Mouse (Mus musculus) bone marrow, adult 2 months (tissue): ENCODE measurements around the gene Olfr541. TPM values are rescaled to one million over a fixed set of nuclear protein-coding genes. Genes with fewer than 3 reads are reported as not detected.
"Not testable (repeated sequence)": the region's sequence is repeated elsewhere in the genome, so short reads cannot be mapped to it uniquely, and the experiment has no call there.

ENCODE experiments used
- H3K27ac ChIP-seq: fragments of 200-500 bp; 2 replicates; pipeline ENCODE4 v1.5.1; 2012; ENCODE audit warnings: low read depth, mild to moderate bottlenecking, control low read depth, inconsistent platforms, low read length; ENCODE audit not compliant: control insufficient read depth, poor library complexity, insufficient read depth
- H3K4me1 ChIP-seq: fragments of 200-500 bp; 2 replicates; pipeline ENCODE4 v1.6.1; 2011; ENCODE audit warnings: low read length; ENCODE audit not compliant: control insufficient read depth, insufficient read depth
- H3K4me3 ChIP-seq: fragments of 200-500 bp; replicated peaks from 2 replicates; pipeline ENCODE3; 2011; ENCODE audit warnings: mild to moderate bottlenecking, low read depth, low read length, control low read depth; ENCODE audit not compliant: control insufficient read depth
- CTCF ChIP-seq: fragments of 200-500 bp; IDR thresholded peaks from 2 replicates; pipeline ENCODE4 v1.5.1; 2011; ENCODE audit warnings: low read length, control low read depth; ENCODE audit not compliant: control insufficient read depth, insufficient read depth
- POLR2A ChIP-seq: fragments of 200-500 bp; IDR thresholded peaks from 2 replicates; pipeline ENCODE4 v1.6.1; 2011; ENCODE audit warnings: low read depth, mild to moderate bottlenecking, control low read depth, low read length, borderline replicate concordance; ENCODE audit not compliant: control insufficient read depth
- WGBS: fragments of 180-500 bp; shearing (Covaris S2); methylation state at CpG from one replicate; pipeline ENCODE4 v1.1.7; 2018; 5-methylcytosine and 5-hydroxymethylcytosine counted together
- polyA plus RNA-seq: library from polyadenylated mRNA; stranded (reverse); fragments of >200 nt; gene quantifications from 2 replicates; pipeline ENCODE4 v1.2.4, GENCODE M21; 2011; ENCODE audit warnings: low replicate concordance; ENCODE audit not compliant: missing spikeins, insufficient read depth, insufficient read length

Gene Olfr541
- polyA plus RNA-seq, result not detected in 2 replicates

DNA sequence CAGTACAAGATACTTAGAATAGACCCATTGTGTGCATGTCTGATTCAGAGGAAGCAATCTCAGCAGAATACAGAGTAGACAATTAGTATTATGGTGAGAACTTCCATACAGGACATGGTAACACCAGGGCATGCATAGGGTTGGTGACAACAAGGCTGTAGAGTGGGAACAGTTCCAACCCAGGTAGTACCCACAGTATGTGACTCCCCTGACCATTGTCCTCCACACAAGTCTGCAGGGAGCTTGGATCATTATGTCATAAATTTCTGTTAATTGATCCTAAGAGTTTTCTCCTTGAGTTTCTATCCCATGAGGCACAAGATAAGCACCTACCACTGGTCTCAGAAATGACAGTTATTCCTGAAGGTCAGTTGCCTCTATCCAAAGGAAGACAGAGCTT is at the start of gene Olfr541:
Gene Olfr541 (plus strand): TSS at position 301 of the 400 bp plus-strand sequence.
- H3K4me1 ChIP-seq, result no peaks in the 10 kb centered on the region
- no peak within 1 kb of the TSS for H3K27ac ChIP-seq

DNA sequence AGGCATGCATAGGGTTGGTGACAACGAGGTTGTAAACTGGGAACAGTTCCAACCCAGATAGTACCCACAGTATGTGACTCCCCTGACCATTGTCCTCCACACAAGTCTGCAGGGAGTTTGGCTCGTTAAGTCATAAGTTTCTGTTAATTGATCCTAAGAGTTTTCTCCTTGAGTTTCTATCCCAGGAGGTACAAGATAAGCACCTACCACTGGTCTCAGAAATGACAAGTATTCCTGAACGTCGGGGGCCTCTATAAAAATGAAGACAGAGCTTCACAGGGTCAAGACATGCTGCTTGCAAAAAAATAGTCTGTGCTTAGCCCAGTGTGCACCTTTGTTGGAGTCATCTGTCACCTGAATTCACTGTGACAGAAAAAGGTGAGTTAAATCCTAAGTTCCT is 37.4 kb upstream of the Olfr541 start, which contains the start of gene Olfr539:
Gene Olfr539 (plus strand): TSS at position 301 of the 400 bp plus-strand sequence.
- WGBS, result 73% methylated on average over 4 of the region's 4 CpGs
- Histone ChIP-seq H3K4me3 (no peak within 1 kb of the TSS), H3K27ac (no peak within 1 kb of the TSS), H3K4me1 (no peaks in the 10 kb centered on the region)
- TF ChIP-seq CTCF (no peak), POLR2A (no peak)

More for the DNA sequence above, at the start of gene Olfr541:
- no peak for TF ChIP-seq POLR2A
- TF ChIP-seq CTCF, result no peak
- H3K4me3 ChIP-seq, result no peak within 1 kb of the TSS

DNA sequence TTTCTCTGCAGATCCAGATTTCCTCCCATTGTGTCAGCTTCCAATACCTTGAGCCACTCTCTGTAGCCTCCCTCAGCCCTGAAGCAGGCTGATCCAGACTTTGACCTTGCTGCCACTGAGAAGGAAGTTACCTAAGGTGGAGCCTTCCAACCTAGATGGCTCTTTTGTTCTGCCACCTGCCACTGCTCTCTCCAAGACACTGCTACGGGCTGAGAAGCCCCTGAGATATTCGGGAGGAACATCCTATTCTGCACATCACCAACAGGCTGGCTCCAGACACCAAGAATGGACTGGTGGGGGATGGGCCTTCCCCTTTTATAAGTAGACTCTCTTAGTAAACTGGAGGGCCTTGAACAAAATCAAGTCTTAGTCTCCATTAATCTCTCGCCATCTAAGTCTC is 26.4 kb upstream of the Olfr541 start:
- not testable (repeated sequence) for H3K4me3 ChIP-seq, H3K4me1 ChIP-seq, H3K27ac ChIP-seq
- 67% methylated on average over 3 of the region's 3 CpGs for WGBS

DNA sequence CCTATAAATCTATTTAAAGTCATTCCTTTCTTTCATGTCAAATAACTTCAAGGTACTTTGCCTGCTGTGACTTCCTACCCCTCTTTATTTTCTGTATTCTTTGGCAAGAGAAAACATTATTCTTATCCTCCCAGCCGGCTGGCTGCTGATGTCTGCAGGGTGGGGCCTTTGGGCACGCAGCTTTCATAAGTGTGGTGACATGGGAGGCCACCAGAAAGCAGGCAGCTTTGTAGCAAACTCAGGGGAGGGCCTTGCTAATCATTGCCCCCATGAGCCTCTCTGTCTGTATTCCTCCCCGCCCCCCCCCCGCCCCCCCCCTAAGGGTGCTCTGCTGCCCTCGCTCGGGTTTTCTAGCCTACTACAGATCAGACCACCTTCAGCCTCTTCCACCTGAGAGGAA is 21.2 kb upstream of the Olfr541 start:
- 6% methylated on average over 4 of the region's 6 CpGs for whole genome bisulfite sequencing
- H3K27ac ChIP-seq, result no peak overlapping the region
- no peaks in the 10 kb centered on the region for H3K4me1 ChIP-seq
- TF ChIP-seq POLR2A (no peak), CTCF (no peak)
- no peak overlapping the region for H3K4me3 ChIP-seq

DNA sequence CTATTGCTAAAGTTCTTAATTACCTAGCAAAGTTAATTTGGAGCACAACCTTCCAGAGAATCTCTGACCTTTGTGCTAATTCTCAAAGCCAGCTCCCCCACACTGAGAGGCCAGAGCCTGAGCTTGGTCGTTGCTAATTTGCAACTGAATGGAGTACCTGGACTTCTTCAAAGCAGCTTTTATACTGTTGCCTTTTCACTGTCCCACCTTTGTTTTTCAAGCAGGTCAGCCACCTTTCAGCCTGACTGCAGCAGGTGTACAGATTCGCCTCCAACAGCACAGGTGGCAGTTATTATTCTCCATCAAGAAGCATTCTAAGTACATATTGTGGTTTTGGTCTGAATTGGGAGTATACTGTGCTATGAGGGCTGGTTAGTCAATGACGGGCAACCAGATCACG is 17.5 kb upstream of the Olfr541 start:
- H3K27ac ChIP-seq, H3K4me3 ChIP-seq, H3K4me1 ChIP-seq: not testable (repeated sequence)
- 48% methylated on average over 4 of the region's 4 CpGs for WGBS

DNA sequence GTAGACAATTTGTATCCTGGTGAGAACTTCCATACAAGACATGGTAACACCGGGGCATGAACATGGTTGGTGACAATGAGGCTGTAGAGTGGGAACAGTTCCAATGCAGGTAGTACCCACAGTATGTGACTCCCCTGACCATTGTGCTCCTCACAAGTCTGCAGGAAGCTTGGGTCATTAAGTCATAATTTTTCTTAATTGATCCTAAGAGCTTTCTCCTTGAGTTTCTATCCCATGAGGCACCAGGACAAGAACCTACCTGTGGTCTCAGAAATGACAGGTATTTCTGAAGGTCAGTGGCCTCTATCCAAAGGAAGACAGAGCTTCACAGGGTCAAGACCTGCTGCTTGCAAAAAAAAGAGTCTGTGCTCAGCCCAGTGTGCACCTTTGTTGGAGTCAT is 15.4 kb upstream of the Olfr541 start, which contains the start of gene Olfr45:
Gene Olfr45 (plus strand): TSS at position 301 of the 400 bp plus-strand sequence.
- Histone ChIP-seq H3K4me1 (no peaks in the 10 kb centered on the region), H3K27ac (no peak within 1 kb of the TSS), H3K4me3 (no peak within 1 kb of the TSS)
- 76% methylated on average over 1 of the region's 1 CpGs for WGBS
- TF ChIP-seq POLR2A (no peak), CTCF (no peak)

DNA sequence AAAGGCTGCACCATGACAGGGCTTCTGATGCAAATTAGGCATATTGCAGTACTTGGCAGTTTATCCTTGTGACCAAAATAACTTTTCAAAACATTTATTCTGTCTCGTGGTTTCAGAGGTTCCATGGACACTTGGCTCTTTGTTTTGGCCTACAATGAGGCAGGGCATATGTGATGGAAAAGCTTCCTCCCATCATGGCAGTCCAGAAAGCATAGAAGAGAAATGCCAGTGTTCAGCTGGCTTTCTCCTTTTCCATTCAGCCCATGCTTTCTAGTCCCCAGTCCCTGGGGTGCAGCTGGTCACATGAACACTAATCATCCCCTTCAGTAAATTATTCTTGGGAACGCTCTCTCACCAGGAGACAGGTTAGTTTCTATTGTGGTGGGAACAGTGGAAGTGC is 9.3 kb downstream of the Olfr541 start:
- no peak overlapping the region for H3K4me3 ChIP-seq
- no peak overlapping the region for H3K27ac ChIP-seq
- 77% methylated on average over 2 of the region's 2 CpGs for WGBS
- no peak for TF ChIP-seq POLR2A
- no peaks in the 10 kb centered on the region for H3K4me1 ChIP-seq

DNA sequence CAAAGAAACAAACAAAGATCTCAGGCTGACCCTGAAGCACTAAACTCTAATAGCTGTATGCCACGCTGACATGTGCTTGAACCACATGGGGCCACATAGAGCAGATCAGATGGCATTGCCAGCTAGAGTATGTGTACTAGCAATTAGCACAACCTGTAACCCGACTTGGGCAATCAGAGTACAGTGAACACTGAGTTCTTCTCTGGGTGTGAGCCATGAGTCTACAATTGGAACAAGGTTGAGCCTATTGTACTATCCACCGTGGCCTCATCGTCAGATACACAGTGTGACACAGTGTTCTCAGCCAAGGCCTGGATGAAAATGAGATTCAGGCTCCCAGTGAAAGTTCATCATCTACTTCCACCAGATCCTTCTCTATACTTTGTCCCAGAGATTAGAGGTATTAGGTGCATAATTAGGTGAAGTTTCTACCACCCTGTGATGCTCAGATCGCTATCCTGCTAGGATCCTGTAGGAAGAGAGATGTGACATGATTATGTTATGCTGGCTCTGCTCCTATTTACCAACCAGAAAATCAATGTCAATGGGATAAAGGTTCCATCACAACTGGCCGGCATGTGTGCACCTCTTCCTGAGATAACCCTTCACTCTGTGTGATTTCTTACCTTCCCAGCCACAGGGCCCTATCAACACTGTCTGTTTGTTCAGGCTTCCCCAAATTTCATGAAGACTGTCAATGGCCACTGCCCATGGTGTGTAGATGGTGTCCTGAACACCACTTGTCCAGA is 10.6 kb downstream of the Olfr541 start:
- TF ChIP-seq CTCF (no peak), POLR2A (no peak)
- Histone ChIP-seq H3K4me3 (no peak overlapping the region), H3K4me1 (no peaks in the 10 kb centered on the region), H3K27ac (no peak overlapping the region)
- 70% methylated on average over 6 of the region's 6 CpGs for WGBS

DNA sequence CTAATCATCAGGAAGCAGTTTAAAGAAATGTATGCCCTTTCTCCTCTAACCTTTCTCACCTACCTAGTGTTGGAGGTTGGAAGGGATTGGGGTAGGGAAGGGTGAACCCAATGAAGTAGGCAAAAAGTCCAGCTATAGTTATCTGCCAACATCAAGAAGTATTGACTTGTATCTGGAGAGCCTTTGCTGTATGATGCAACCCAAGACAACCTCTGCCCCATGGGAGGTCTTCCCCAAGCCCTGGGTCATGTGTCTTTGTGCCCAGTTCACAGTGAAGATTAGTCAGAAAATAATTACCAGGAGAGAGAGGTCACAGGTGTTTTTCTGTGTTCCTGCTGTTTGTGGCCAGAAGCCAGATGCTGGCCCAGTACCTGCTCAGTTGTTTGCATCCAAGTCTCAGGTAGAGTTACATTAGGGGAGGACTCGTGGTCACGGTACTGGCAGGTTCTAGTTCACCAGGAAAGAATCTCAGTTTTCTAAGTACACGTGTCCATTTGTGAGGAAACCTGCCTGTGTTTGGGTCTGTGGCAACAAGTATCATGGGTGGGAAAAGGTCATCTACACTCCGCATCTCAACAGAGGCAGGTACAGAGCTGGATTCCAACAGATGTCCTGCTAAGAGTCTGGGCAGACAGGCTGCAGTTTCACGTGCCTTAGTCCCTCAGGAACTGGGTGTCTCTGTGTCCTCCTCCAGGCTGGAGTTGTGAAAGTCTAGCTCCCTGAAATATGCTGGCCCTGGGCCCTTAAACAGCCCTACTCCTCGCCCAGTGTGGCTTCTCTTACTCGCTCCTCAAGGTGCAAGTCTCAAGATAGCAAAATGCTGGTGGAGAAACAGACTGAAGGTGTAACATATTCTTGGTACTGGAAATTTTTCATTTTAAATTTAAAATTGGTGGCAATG is 20.3 kb downstream of the Olfr541 start:
- Histone ChIP-seq H3K4me1 (no peaks in the 10 kb centered on the region), H3K4me3 (no peak overlapping the region), H3K27ac (no peak overlapping the region)
- 70% methylated on average over 7 of the region's 7 CpGs for WGBS
- TF ChIP-seq POLR2A, result no peak
- no peak for TF ChIP-seq CTCF
